Mouse (Mus musculus) intestine, embryonic 16.5 days (tissue): ENCODE results near the gene Mymx. TPM values are rescaled to one million over a fixed set of nuclear protein-coding genes. Genes with fewer than 3 reads are reported as not detected.

Experiments used
- ATAC-seq: fragments of 200-750 bp; cut with Nextera tagmentation; 2 replicates; pipeline ENCODE4 v1.8.0; 2017; ENCODE audit warnings: moderate TSS enrichment, moderate library complexity
- H3K27ac ChIP-seq: fragments of 300-500 bp; sonication (generic); 2 replicates; pipeline ENCODE4 v1.5.1; 2014; ENCODE audit warnings: mild to moderate bottlenecking, low read length
- H3K27me3 ChIP-seq: fragments of 300-500 bp; sonication (generic); replicated peaks from 2 replicates; pipeline ENCODE4 v1.6.1; 2014; ENCODE audit warnings: low read length, control low read depth, mixed read lengths; ENCODE audit not compliant: control insufficient read depth, insufficient read depth
- H3K36me3 ChIP-seq: fragments of 300-500 bp; sonication (generic); 2 replicates; pipeline ENCODE4 v1.6.1; 2014; ENCODE audit warnings: low read length, control low read depth; ENCODE audit not compliant: control insufficient read depth, insufficient read depth
- H3K4me1 ChIP-seq: fragments of 300-500 bp; sonication (generic); 2 replicates; pipeline ENCODE4 v1.6.1; 2014; ENCODE audit warnings: low read length, control low read depth, mixed read lengths; ENCODE audit not compliant: control insufficient read depth, insufficient read depth
- H3K4me2 ChIP-seq: fragments of 300-500 bp; sonication (generic); 2 replicates; pipeline ENCODE4 v1.6.1; 2014; ENCODE audit warnings: low read depth, low read length, control low read depth
- H3K4me3 ChIP-seq: fragments of 300-500 bp; sonication (generic); 2 replicates; pipeline ENCODE4 v1.5.1; 2014; ENCODE audit warnings: mild to moderate bottlenecking, low read length
- H3K9ac ChIP-seq: fragments of 300-500 bp; sonication (generic); 2 replicates; pipeline ENCODE4 v1.6.1; 2014; ENCODE audit warnings: low read depth, low read length
- H3K9me3 ChIP-seq: fragments of 300-500 bp; sonication (generic); 2 replicates; pipeline ENCODE4 v1.6.1; 2016; ENCODE audit warnings: low read length, control low read depth; ENCODE audit not compliant: control insufficient read depth
- WGBS: fragments of 180-500 bp; shearing (Covaris S2); extraction: QIAGEN DNeasy Blood & Tissue Kit; methylation state at CpG from one replicate; pipeline ENCODE4 v1.1.7; 2014; 5-methylcytosine and 5-hydroxymethylcytosine counted together
- polyA plus RNA-seq: library from polyadenylated mRNA; unstranded; fragments of >200 nt; fragmentation: Nextera tagmentation; extraction: Ambion mirVana; gene quantifications from 2 replicates; pipeline ENCODE4 v1.2.1, GENCODE M21; 2015

Gene Mymx
- polyA plus RNA-seq = 0.22 and 0.64 TPM in 2 replicates

DNA sequence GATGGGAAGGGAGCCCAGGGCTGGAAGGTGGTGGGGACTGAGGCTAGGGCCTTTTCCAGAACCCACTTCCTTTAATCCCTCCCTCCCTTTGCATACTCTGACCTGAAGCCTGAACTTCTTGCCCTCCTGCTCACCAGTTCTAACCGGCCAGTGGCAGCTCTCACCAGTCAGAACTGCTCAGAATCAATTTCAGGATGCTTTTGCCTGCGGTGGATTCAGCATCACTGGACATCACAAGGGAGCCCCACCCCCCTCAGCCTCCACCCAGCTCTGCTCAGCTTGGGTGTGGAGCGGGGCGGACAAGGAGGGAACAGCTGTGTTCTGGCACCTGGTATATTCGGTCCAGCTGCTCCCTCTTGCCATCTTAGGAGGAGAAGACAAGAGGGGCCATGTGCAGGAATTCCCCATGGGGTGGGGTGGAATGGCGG, at the start of gene Mymx:
TSS of gene Mymx (minus strand) at position 226 of the 428 bp plus-strand sequence.
- H3K27me3 ChIP-seq = no peaks in the 10 kb centered on the region
- 51% methylated on average over 6 of the region's 6 CpGs for WGBS
- peak within 1 kb of the TSS; percentile 22; the same call in 1 of the 2 replicates for H3K9ac ChIP-seq
- peaks cover 37% of the 10 kb centered on the region for H3K4me1 ChIP-seq
- H3K9me3 ChIP-seq = no peaks in the 10 kb centered on the region
- peak within 1 kb of the TSS; percentile 31 for H3K4me2 ChIP-seq
- 0 out of 2 replicates have a peak, but pooled peaks have one; percentile 6 for ATAC-seq
- no peaks in the 10 kb centered on the region for H3K36me3 ChIP-seq
- no peak within 1 kb of the TSS for H3K4me3 ChIP-seq
- H3K27ac ChIP-seq = no peak within 1 kb of the TSS

DNA sequence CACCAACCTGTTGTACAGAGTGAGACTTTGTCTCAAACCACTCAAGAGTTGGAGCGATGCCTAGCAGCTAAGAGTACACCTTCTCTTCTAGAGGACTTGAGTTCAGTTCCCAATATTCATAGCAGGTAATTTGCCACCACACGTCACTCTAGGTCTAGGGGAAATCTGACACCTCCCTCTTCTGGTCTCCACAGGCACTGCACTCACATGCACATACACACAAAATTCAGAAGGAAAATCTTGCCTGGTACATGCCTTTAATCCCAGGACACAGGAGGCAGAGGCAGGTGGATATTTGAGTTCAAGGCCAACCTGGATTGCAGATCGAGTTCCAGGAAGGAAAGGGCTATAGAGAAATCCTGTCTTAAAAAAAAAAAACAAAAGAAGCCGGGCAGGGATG, 42.3 kb upstream of the Mymx start:
- Histone ChIP-seq H3K9ac (no peak overlapping the region), H3K27me3 (no peaks in the 10 kb centered on the region), H3K4me3 (no peak overlapping the region), H3K9me3 (no peaks in the 10 kb centered on the region), H3K4me2 (no peak overlapping the region), H3K4me1 (no peaks in the 10 kb centered on the region), H3K36me3 (no peaks in the 10 kb centered on the region), H3K27ac (no peak overlapping the region)
- 94% methylated on average over 4 of the region's 4 CpGs for WGBS
- no peak for ATAC-seq

DNA sequence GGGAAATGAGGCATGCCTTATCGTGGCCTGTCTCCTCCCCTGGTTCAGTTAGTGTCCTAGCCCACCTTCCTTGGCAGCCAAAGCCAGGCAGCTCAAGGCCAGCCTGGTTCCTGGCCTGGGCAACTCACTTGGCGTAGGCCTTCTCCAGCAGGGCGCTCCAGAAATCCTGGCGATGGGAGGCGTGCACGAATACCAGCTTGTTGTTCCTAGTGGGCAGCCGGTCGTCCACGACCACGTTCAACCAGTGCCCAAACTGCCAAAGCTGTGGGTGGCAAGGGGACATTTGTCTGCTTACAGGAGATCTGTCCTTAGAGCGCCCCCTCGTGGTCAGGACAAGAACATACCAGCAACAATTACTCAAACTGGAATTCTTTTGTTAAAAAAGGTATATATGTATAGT, 40.8 kb upstream of the Mymx start:
- WGBS = 26% methylated on average over 12 of the region's 12 CpGs
- Histone ChIP-seq H3K36me3 (no peaks in the 10 kb centered on the region), H3K4me1 (no peaks in the 10 kb centered on the region), H3K27me3 (no peaks in the 10 kb centered on the region), H3K9me3 (no peaks in the 10 kb centered on the region), H3K27ac (no peak overlapping the region), H3K4me3 (no peak overlapping the region), H3K9ac (no peak overlapping the region), H3K4me2 (no peak overlapping the region)
- no peak for ATAC-seq

DNA sequence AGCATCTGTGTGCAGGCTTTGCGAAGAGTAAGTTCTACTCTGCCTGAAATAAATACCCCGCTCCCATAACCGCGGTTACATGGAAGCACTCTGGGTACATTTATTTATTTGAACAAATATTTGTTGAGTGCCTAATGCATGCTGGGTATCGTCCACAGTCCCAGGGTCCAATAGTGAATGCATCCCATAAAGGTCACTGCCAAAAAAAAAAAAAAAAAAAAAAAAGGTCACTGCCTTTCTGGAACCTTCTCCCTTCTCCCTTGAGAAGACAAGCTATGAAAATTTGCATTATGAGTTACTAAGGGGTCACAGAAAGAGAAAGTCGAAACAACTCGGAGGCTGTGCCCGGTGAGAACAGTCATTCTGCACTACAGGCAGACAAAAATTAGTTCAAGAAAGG, 40.1 kb upstream of the Mymx start:
- no peaks in the 10 kb centered on the region for H3K9me3 ChIP-seq
- no peaks in the 10 kb centered on the region for H3K36me3 ChIP-seq
- no peak for ATAC-seq
- no peak overlapping the region for H3K4me3 ChIP-seq
- H3K4me2 ChIP-seq = no peak overlapping the region
- H3K27me3 ChIP-seq = no peaks in the 10 kb centered on the region
- 82% methylated on average over 8 of the region's 8 CpGs for WGBS
- no peak overlapping the region for H3K27ac ChIP-seq
- no peaks in the 10 kb centered on the region for H3K4me1 ChIP-seq
- H3K9ac ChIP-seq = no peak overlapping the region

DNA sequence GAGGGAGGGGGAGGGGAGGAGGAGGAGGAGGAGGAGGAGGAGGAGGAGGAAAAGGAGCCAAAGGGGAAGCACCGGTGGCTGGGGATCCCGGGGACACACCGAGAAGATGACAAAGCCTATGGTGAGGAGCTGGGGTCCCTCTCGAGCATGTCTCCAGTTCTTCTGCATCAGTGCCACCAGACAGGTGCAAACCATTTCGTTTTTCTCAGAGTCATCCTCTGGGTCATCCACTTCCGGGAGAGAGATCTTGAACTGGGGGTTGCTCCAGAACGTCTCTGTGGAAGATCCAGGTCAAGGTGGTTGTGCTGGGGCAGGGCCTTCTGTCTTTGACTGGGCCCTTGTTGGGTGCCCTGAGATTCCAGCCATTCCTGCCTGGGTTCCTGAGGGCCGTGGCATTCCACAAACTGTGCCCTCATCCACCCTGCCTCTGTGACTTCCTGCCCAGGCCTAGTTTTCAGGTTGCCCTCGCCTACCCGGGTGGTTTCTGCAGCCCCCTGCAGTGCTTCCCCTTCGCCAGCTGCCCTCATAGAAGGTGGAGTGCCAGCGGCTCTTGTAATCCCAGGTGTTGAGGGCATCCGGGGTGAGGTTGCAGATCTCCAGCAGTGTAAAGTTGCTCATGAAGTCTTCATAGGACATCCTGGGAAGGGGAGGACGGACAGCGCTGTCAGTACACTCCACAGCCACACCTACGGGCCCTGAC, 36.8 kb upstream of the Mymx start:
- no peak overlapping the region for H3K4me2 ChIP-seq
- H3K36me3 ChIP-seq = no peaks in the 10 kb centered on the region
- no peaks in the 10 kb centered on the region for H3K4me1 ChIP-seq
- no peak for ATAC-seq
- no peaks in the 10 kb centered on the region for H3K9me3 ChIP-seq
- H3K9ac ChIP-seq = no peak overlapping the region
- no peaks in the 10 kb centered on the region for H3K27me3 ChIP-seq
- WGBS = 80% methylated on average over 16 of the region's 16 CpGs
- no peak overlapping the region for H3K27ac ChIP-seq
- no peak overlapping the region for H3K4me3 ChIP-seq

DNA sequence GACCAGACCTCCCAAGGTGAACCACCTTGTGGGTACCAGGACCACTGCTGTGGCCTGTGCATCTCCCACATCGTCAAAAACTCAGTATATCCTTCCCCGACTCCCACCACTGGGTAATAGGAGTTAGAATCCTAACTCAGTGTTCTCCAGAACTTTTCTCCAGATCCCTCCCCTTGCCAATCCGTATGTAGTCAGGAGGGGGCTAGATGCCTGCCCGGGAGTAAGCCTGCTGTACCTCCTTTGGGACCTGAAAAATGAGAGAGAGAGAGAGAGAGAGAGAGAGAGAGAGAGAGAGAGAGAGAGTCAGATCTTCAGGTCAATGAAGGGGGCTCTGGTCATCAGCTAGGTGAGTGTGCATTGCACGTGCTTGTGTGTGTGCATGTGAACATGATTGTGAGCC, 32.1 kb upstream of the Mymx start:
- no peak overlapping the region for H3K27ac ChIP-seq
- no peak overlapping the region for H3K4me2 ChIP-seq
- no peak for ATAC-seq
- H3K9ac ChIP-seq = no peak overlapping the region
- 77% methylated on average over 5 of the region's 5 CpGs for WGBS
- peaks cover 18% of the 10 kb centered on the region for H3K4me1 ChIP-seq
- H3K27me3 ChIP-seq = no peaks in the 10 kb centered on the region
- H3K9me3 ChIP-seq = no peaks in the 10 kb centered on the region
- no peak overlapping the region for H3K4me3 ChIP-seq
- H3K36me3 ChIP-seq = no peaks in the 10 kb centered on the region

DNA sequence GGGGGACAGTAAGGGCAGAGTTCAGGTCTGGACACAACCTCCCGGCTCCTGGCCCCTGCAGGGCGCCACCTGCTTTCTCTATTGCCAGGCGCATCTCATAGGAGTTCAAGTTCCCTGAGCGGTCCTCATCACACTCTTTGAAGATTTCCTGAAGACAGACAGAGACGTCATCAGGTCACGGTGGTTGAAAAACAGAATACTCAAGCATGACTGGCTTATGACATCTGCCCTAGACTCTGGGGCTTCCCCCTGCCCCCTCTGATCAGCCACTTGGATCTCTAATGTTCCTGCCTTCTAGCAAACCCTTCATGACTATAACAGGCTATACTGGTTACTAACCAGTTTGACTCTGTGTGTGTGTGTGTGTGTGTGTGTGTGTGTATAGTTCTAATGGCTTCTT, 30.0 kb upstream of the Mymx start:
- Histone ChIP-seq H3K4me3 (no peak overlapping the region), H3K4me2 (no peak overlapping the region), H3K27me3 (no peaks in the 10 kb centered on the region), H3K27ac (no peak overlapping the region), H3K4me1 (peaks cover 21% of the 10 kb centered on the region), H3K36me3 (no peaks in the 10 kb centered on the region), H3K9ac (no peak overlapping the region), H3K9me3 (no peaks in the 10 kb centered on the region)
- WGBS = 79% methylated on average over 6 of the region's 6 CpGs
- ATAC-seq = no peak

DNA sequence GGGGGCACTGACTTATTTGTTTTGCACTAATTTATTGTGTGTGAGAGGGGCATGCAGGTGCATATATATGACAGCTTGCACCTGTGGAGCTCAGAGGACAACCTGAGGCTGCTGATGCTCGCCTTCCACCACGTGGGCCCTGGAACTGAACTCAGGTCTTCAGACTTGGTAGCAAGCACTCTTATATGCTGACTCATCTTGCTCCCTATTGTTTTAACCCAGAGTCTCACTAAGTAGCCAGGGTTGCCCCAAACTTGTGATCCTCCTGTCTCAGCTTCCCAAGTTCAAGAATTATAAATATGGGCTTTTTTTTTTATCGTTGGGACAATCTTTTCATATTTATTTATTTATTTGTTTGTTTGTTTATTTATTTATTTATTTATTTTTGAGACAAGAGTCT, 29.1 kb upstream of the Mymx start:
- Histone ChIP-seq H3K9ac (no peak overlapping the region), H3K27me3 (no peaks in the 10 kb centered on the region), H3K36me3 (no peaks in the 10 kb centered on the region), H3K27ac (no peak overlapping the region), H3K4me3 (no peak overlapping the region), H3K4me2 (no peak overlapping the region), H3K9me3 (no peaks in the 10 kb centered on the region), H3K4me1 (peaks cover 21% of the 10 kb centered on the region)
- no peak for ATAC-seq
- 55% methylated on average over 3 of the region's 3 CpGs for WGBS

DNA sequence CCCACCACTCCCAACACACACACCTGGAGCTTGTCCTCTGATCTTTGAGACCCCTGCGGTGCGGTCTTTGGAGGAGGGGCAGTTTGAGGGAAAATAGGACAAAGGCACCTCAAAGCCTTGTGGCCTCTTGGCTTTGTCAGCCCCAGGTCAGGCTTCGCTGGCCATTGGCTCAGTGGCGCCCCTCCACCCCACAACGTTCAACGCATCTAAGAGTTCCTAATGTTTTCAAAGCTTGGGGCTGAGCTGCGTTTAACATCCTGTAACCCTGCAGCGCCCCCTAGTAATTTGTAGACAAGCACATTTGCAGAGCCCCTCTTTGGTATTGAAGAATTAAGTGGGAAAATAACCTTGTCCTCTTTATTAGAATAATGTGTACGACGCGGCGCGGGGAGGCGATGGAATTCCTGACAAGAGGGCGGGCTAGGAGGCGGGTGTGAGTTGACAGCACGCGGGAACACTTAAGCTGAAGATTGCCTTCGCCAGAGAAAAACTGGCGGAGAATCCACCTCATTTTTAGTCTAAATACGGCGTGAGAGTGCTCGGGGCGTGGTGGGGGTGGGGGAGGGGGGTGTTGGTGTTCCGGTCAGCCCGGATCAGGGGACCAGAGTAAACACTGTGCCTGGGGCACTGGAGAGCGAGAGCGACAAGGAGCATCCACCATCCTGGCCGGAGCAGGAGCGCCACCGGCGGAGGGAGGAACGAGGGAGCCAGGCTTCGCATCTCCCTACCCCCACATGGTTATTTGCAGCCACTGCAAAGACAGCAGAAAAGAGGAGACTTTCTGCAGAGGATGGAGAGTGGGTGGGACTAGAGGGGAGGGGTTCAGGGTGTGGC, 28.2 kb upstream of the Mymx start:
- 3% methylated on average over 34 of the region's 34 CpGs for WGBS
- Histone ChIP-seq H3K27me3 (no peaks in the 10 kb centered on the region), H3K27ac (peak overlapping the region; percentile 55; the same call in 1 of the 2 replicates), H3K9ac (peak overlapping the region; percentile 69), H3K9me3 (no peaks in the 10 kb centered on the region), H3K4me2 (peak overlapping the region; percentile 89), H3K4me3 (peak overlapping the region; percentile 44), H3K4me1 (peaks cover 21% of the 10 kb centered on the region), H3K36me3 (no peaks in the 10 kb centered on the region)
- peak; percentile 57 for ATAC-seq
